Mouse (Mus musculus) ovary, adult 18-20 months (tissue): ENCODE results near the gene Fhl2.
A peak's percentile ranks its signal among the peaks of the same experiment; 100 is the strongest.

Experiments used
- DNase-seq: peaks from one replicate; pipeline ENCODE4 v3.0.0; 2022; ENCODE audit warnings: low spot score, mixed read lengths

Gene Fhl2

GRCm38 (mm10) chr1:43196661-43197241 is at the start of gene Fhl2:
TSS of gene Fhl2 (minus strand) at chr1:43196984.
- no peak for DNase-seq

GRCm38 (mm10) chr1:43245014-43245413 is 48.2 kb upstream of the Fhl2 start:
- no peak for DNase-seq

- DNase-seq, result no peak
Observed at GRCm38 (mm10) chr1:43241208-43241607, 44.4 kb upstream of the Fhl2 start.

GRCm38 (mm10) chr1:43239796-43240313 is 43.1 kb upstream of the Fhl2 start:
- no peak for DNase-seq

GRCm38 (mm10) chr1:43238471-43238870 is 41.7 kb upstream of the Fhl2 start:
- peak; percentile 10 for DNase-seq

GRCm38 (mm10) chr1:43237360-43238235 is 40.8 kb upstream of the Fhl2 start:
- no peak for DNase-seq

- no peak for DNase-seq
Observed at GRCm38 (mm10) chr1:43225531-43226151, 28.9 kb upstream of the Fhl2 start.

- DNase-seq, result no peak
Observed at GRCm38 (mm10) chr1:43224943-43225342, 28.2 kb upstream of the Fhl2 start.

- no peak for DNase-seq
Observed at GRCm38 (mm10) chr1:43224171-43224570, 27.4 kb upstream of the Fhl2 start.

GRCm38 (mm10) chr1:43223097-43223496 is 26.3 kb upstream of the Fhl2 start:
- DNase-seq, result no peak

- DNase-seq, result peak; percentile 32
Observed at GRCm38 (mm10) chr1:43218016-43218680, 21.4 kb upstream of the Fhl2 start.

- DNase-seq, result no peak
Observed at GRCm38 (mm10) chr1:43215601-43216000, 18.8 kb upstream of the Fhl2 start.

GRCm38 (mm10) chr1:43211274-43211673 is 14.5 kb upstream of the Fhl2 start:
- no peak for DNase-seq

GRCm38 (mm10) chr1:43210285-43210684 is 13.5 kb upstream of the Fhl2 start:
- DNase-seq, result no peak

GRCm38 (mm10) chr1:43207147-43207546 is 10.4 kb upstream of the Fhl2 start:
- DNase-seq, result no peak

GRCm38 (mm10) chr1:43203282-43203681 is 6.5 kb upstream of the Fhl2 start:
- DNase-seq, result no peak

GRCm38 (mm10) chr1:43202226-43202625 is 5.4 kb upstream of the Fhl2 start:
- DNase-seq, result no peak

GRCm38 (mm10) chr1:43201796-43202195 is 5.0 kb upstream of the Fhl2 start:
- DNase-seq, result no peak

GRCm38 (mm10) chr1:43199867-43200240 is 3.1 kb upstream of the Fhl2 start:
- DNase-seq, result no peak

- no peak for DNase-seq
Observed at GRCm38 (mm10) chr1:43199210-43199866, 2.6 kb upstream of the Fhl2 start.

- no peak for DNase-seq
Observed at GRCm38 (mm10) chr1:43196059-43196458, 725 bp downstream of the Fhl2 start.

- no peak for DNase-seq
Observed at GRCm38 (mm10) chr1:43193423-43193822, 3.4 kb downstream of the Fhl2 start.
